Mouse (Mus musculus) v-Abl transformed pro-B cells (cell line): Measurements from ENCODE around the gene Hes3.

Experiments used
- in situ Hi-C, 2 experiments: fragments of 400-800 bp; cut with MboI; formaldehyde crosslinking; loops; one replicate each; pipeline ENCODE4 v1.15.1; 2025; ENCODE audit not compliant: unreplicated experiment in 2 of 2

The Hes3 gene

GRCm38 (mm10) chr4:152267748-152268369 lies 23.6 kb downstream of the Hes3 start:
- in situ Hi-C loops, result no loop called here

GRCm38 (mm10) chr4:152266236-152266895 lies 25.1 kb downstream of the Hes3 start:
- in situ Hi-C loops, result no loop called here

- in situ Hi-C loops, result no loop called here
These were observed 25.7 kb downstream of the Hes3 start for GRCm38 (mm10) chr4:152265791-152266190.

- in situ Hi-C loops, result no loop called here
These were observed 26.4 kb downstream of the Hes3 start for GRCm38 (mm10) chr4:152264867-152265568.

- in situ Hi-C loops, result no loop called here
These were observed 27.3 kb downstream of the Hes3 start for GRCm38 (mm10) chr4:152264177-152264530.

GRCm38 (mm10) chr4:152263512-152264176 lies 27.8 kb downstream of the Hes3 start:
- in situ Hi-C loops, result no loop called here

GRCm38 (mm10) chr4:152263089-152263488 lies 28.4 kb downstream of the Hes3 start:
- in situ Hi-C loops, result no loop called here

- in situ Hi-C loops, result no loop called here
These were observed 29.3 kb downstream of the Hes3 start for GRCm38 (mm10) chr4:152262187-152262586.

GRCm38 (mm10) chr4:152260451-152260850 lies 31.0 kb downstream of the Hes3 start:
- in situ Hi-C loops, result no loop called here

- in situ Hi-C loops, result no loop called here
These were observed 34.4 kb downstream of the Hes3 start for GRCm38 (mm10) chr4:152257070-152257469.

GRCm38 (mm10) chr4:152253183-152253759 lies 38.2 kb downstream of the Hes3 start:
- in situ Hi-C loops, result no loop called here

GRCm38 (mm10) chr4:152250615-152251014 lies 40.8 kb downstream of the Hes3 start:
- in situ Hi-C loops, result no loop called here

GRCm38 (mm10) chr4:152247195-152247594 lies 44.3 kb downstream of the Hes3 start:
- in situ Hi-C loops, result no loop called here

- in situ Hi-C loops, result no loop called here
These were observed 45.5 kb downstream of the Hes3 start for GRCm38 (mm10) chr4:152246011-152246410.

- in situ Hi-C loops, result no loop called here
These were observed 46.6 kb downstream of the Hes3 start for GRCm38 (mm10) chr4:152244545-152245522.

GRCm38 (mm10) chr4:152243969-152244368 lies 47.5 kb downstream of the Hes3 start:
- in situ Hi-C loops, result no loop called here

- in situ Hi-C loops, result no loop called here
These were observed 48.1 kb downstream of the Hes3 start for GRCm38 (mm10) chr4:152243241-152243891.

GRCm38 (mm10) chr4:152239974-152240373 lies 51.5 kb downstream of the Hes3 start:
- in situ Hi-C loops, result no loop called here
